Mouse (Mus musculus): ENCODE results near the gene Psmd11. TPM values are rescaled to one million over a fixed set of nuclear protein-coding genes. Genes with fewer than 3 reads are reported as not detected.
"Not testable (repeated sequence)": the region's sequence is repeated elsewhere in the genome, so short reads cannot be mapped to it uniquely, and the experiment has no call there.

Gene Psmd11
- polyA plus RNA-seq (2015; fragmentation: Nextera tagmentation; extraction: Ambion mirVana), result 293 and 304 TPM in 2 replicates

GRCm38 (mm10) chr11:80428381-80429008, at the start of gene Psmd11:
Psmd11 (plus strand) TSS chr11:80428615.
- WGBS, result under 1% methylated on average over 58 of the region's 58 CpGs
- Histone ChIP-seq H3K9ac (peak within 1 kb of the TSS; percentile 94), H3K4me1 (replicated peaks) (peaks cover 16% of the 10 kb centered on the region), H3K27ac (replicated peaks) (peak within 1 kb of the TSS; percentile 92), H3K27me3 (no peaks in the 10 kb centered on the region), H3K36me3 (peaks cover 18% of the 10 kb centered on the region), H3K4me2 (peak within 1 kb of the TSS; percentile 89), H3K4me3 (peak within 1 kb of the TSS; percentile 96), H3K9me3 (no peaks in the 10 kb centered on the region)
- ATAC-seq (ENCODE audit: low read depth), result peak; percentile 100

GRCm38 (mm10) chr11:80379184-80379583, 49.2 kb upstream of the Psmd11 start:
- H3K4me1 ChIP-seq (replicated peaks), result peaks cover 25% of the 10 kb centered on the region
- H3K9me3 ChIP-seq; H3K9ac ChIP-seq; ATAC-seq (ENCODE audit: low read depth); H3K27me3 ChIP-seq; H3K36me3 ChIP-seq; H3K27ac ChIP-seq (replicated peaks); H3K4me3 ChIP-seq; H3K4me2 ChIP-seq: not testable (repeated sequence)
- 92% methylated on average over 7 of the region's 7 CpGs for WGBS

- Histone ChIP-seq H3K4me2 (peak overlapping the region; percentile 69), H3K4me1 (replicated peaks) (peaks cover 45% of the 10 kb centered on the region), H3K9ac (peak overlapping the region; percentile 97), H3K9me3 (no peaks in the 10 kb centered on the region), H3K36me3 (peaks cover 8% of the 10 kb centered on the region), H3K27me3 (no peaks in the 10 kb centered on the region), H3K4me3 (peak overlapping the region; percentile 94), H3K27ac (replicated peaks) (peak overlapping the region; percentile 93)
- WGBS, result 7% methylated on average over 12 of the region's 12 CpGs
- peak; percentile 20 for ATAC-seq (ENCODE audit: low read depth)
These were observed 45.8 kb upstream of the Psmd11 start for GRCm38 (mm10) chr11:80382626-80383018.

GRCm38 (mm10) chr11:80383019-80383625, 45.3 kb upstream of the Psmd11 start, which contains the start of gene Zfp207:
Zfp207 (plus strand) TSS chr11:80383279.
- Histone ChIP-seq H3K9me3 (no peaks in the 10 kb centered on the region), H3K4me3 (peak within 1 kb of the TSS; percentile 94), H3K9ac (peak within 1 kb of the TSS; percentile 97), H3K4me2 (peak within 1 kb of the TSS; percentile 95), H3K27me3 (no peaks in the 10 kb centered on the region), H3K36me3 (peaks cover 13% of the 10 kb centered on the region), H3K27ac (replicated peaks) (peak within 1 kb of the TSS; percentile 93), H3K4me1 (replicated peaks) (peaks cover 46% of the 10 kb centered on the region)
- peak; percentile 93 for ATAC-seq (ENCODE audit: low read depth)
- WGBS, result under 1% methylated on average over 33 of the region's 33 CpGs

- peak overlapping the region; percentile 94 for H3K4me3 ChIP-seq
- H3K36me3 ChIP-seq, result peaks cover 18% of the 10 kb centered on the region
- ATAC-seq (ENCODE audit: low read depth), result no peak
- H3K27ac ChIP-seq (replicated peaks), result peak overlapping the region; percentile 93
- H3K4me1 ChIP-seq (replicated peaks), result peaks cover 44% of the 10 kb centered on the region
- peak overlapping the region; percentile 95 for H3K4me2 ChIP-seq
- H3K9me3 ChIP-seq, result no peaks in the 10 kb centered on the region
- 1% methylated on average over 20 of the region's 20 CpGs for WGBS
- no peaks in the 10 kb centered on the region for H3K27me3 ChIP-seq
- H3K9ac ChIP-seq, result peak overlapping the region; percentile 97
These were observed 44.8 kb upstream of the Psmd11 start for GRCm38 (mm10) chr11:80383626-80384046.

- H3K9ac ChIP-seq, result peak overlapping the region; percentile 97
- no peaks in the 10 kb centered on the region for H3K9me3 ChIP-seq
- peaks cover 44% of the 10 kb centered on the region for H3K4me1 ChIP-seq (replicated peaks)
- H3K27ac ChIP-seq (replicated peaks), result no peak overlapping the region
- H3K4me3 ChIP-seq, result peak overlapping the region; percentile 94
- H3K36me3 ChIP-seq, result peaks cover 25% of the 10 kb centered on the region
- no peak for ATAC-seq (ENCODE audit: low read depth)
- H3K4me2 ChIP-seq, result peak overlapping the region; percentile 95
- no peaks in the 10 kb centered on the region for H3K27me3 ChIP-seq
These were observed 44.0 kb upstream of the Psmd11 start for GRCm38 (mm10) chr11:80384461-80384860.

GRCm38 (mm10) chr11:80385055-80385454, 43.4 kb upstream of the Psmd11 start:
- Histone ChIP-seq H3K27me3 (no peaks in the 10 kb centered on the region), H3K4me1 (replicated peaks) (peaks cover 44% of the 10 kb centered on the region), H3K4me2 (peak overlapping the region; percentile 95), H3K9me3 (no peaks in the 10 kb centered on the region), H3K27ac (replicated peaks) (no peak overlapping the region), H3K36me3 (peaks cover 31% of the 10 kb centered on the region), H3K9ac (peak overlapping the region; percentile 97), H3K4me3 (peak overlapping the region; percentile 94)
- WGBS, result 53% methylated on average over 4 of the region's 4 CpGs
- no peak for ATAC-seq (ENCODE audit: low read depth)

GRCm38 (mm10) chr11:80386790-80387189, 41.6 kb upstream of the Psmd11 start:
- 84% methylated on average over 2 of the region's 2 CpGs for WGBS
- H3K36me3 ChIP-seq, result peaks cover 42% of the 10 kb centered on the region

GRCm38 (mm10) chr11:80389885-80390284, 38.5 kb upstream of the Psmd11 start:
- no peak overlapping the region for H3K4me2 ChIP-seq
- H3K4me1 ChIP-seq (replicated peaks), result peaks cover 28% of the 10 kb centered on the region
- no peak for ATAC-seq (ENCODE audit: low read depth)
- peaks cover 62% of the 10 kb centered on the region for H3K36me3 ChIP-seq
- H3K9ac ChIP-seq, result no peak overlapping the region
- no peak overlapping the region for H3K4me3 ChIP-seq
- H3K27ac ChIP-seq (replicated peaks), result no peak overlapping the region
- no peaks in the 10 kb centered on the region for H3K27me3 ChIP-seq
- H3K9me3 ChIP-seq, result no peaks in the 10 kb centered on the region
- WGBS, result 93% methylated on average over 1 of the region's 1 CpGs

More at GRCm38 (mm10) chr11:80386790-80387189, 41.6 kb upstream of the Psmd11 start:
- no peak overlapping the region for H3K27ac ChIP-seq (replicated peaks)
- H3K9me3 ChIP-seq, result no peaks in the 10 kb centered on the region
- H3K9ac ChIP-seq, result no peak overlapping the region
- peaks cover 43% of the 10 kb centered on the region for H3K4me1 ChIP-seq (replicated peaks)
- no peaks in the 10 kb centered on the region for H3K27me3 ChIP-seq
- H3K4me3 ChIP-seq, result peak overlapping the region; percentile 94
- peak overlapping the region; percentile 95 for H3K4me2 ChIP-seq
- ATAC-seq (ENCODE audit: low read depth), result no peak

- H3K4me2 ChIP-seq, result no peak overlapping the region
- WGBS, result 92% methylated on average over 2 of the region's 2 CpGs
- ATAC-seq (ENCODE audit: low read depth), result no peak
These were observed 36.9 kb upstream of the Psmd11 start for GRCm38 (mm10) chr11:80391407-80392120.

GRCm38 (mm10) chr11:80395930-80396329, 32.5 kb upstream of the Psmd11 start:
- Histone ChIP-seq H3K27me3 (no peaks in the 10 kb centered on the region), H3K4me2 (no peak overlapping the region), H3K9ac (no peak overlapping the region), H3K9me3 (no peaks in the 10 kb centered on the region), H3K27ac (replicated peaks) (no peak overlapping the region), H3K4me1 (replicated peaks) (no peaks in the 10 kb centered on the region), H3K36me3 (peaks cover 77% of the 10 kb centered on the region), H3K4me3 (no peak overlapping the region)
- ATAC-seq (ENCODE audit: low read depth), result no peak
- WGBS, result 91% methylated on average over 3 of the region's 3 CpGs

More at GRCm38 (mm10) chr11:80391407-80392120, 36.9 kb upstream of the Psmd11 start:
- peaks cover 11% of the 10 kb centered on the region for H3K4me1 ChIP-seq (replicated peaks)
- no peaks in the 10 kb centered on the region for H3K9me3 ChIP-seq
- no peak overlapping the region for H3K4me3 ChIP-seq
- peaks cover 78% of the 10 kb centered on the region for H3K36me3 ChIP-seq
- H3K9ac ChIP-seq, result no peak overlapping the region
- H3K27ac ChIP-seq (replicated peaks), result no peak overlapping the region
- no peaks in the 10 kb centered on the region for H3K27me3 ChIP-seq

- Histone ChIP-seq H3K4me3 (no peak overlapping the region), H3K27ac (replicated peaks) (no peak overlapping the region), H3K9ac (no peak overlapping the region), H3K27me3 (no peaks in the 10 kb centered on the region), H3K36me3 (peaks cover 74% of the 10 kb centered on the region), H3K9me3 (no peaks in the 10 kb centered on the region), H3K4me2 (no peak overlapping the region), H3K4me1 (replicated peaks) (no peaks in the 10 kb centered on the region)
- WGBS, result 92% methylated on average over 4 of the region's 4 CpGs
- ATAC-seq (ENCODE audit: low read depth), result no peak
These were observed 31.8 kb upstream of the Psmd11 start for GRCm38 (mm10) chr11:80396617-80397016.

Measured in neural tube, embryonic 13.5 days (tissue).